Mouse (Mus musculus) liver, adult 2 months (tissue): ENCODE data around the gene Ankrd1.

Source experiments
- CTCF ChIP-seq: fragments of 200-500 bp; IDR thresholded peaks from 2 replicates; pipeline ENCODE4 v1.5.1; 2011; ENCODE audit warnings: low read depth, low read length, control low read depth
- POLR2A ChIP-seq: fragments of 200-500 bp; IDR thresholded peaks from 2 replicates; pipeline ENCODE4 v1.6.1; 2011; ENCODE audit warnings: low read length, control low read depth; ENCODE audit not compliant: insufficient read depth; ENCODE audit errors: extremely low read depth

DNA sequence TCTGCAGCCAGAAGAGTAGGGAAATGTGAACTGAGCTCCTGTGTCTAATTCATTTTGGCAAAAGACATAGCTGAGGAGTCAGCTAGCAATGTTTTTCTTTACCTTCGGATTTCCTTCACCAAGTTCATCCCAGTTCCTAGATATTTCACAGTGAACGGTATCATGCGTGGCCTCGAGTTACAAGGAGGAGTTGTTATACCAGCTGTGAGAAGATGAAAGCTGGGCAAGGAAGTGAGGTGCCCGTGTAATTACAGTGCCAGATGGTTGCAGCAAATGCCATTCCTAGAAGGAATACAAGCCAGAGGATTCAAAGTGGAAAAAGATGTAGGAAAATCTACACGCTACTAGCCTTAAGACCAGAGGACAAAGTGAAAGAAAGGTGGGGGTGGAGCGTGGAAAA is 21.0 kb downstream of the Ankrd1 start:
- TF ChIP-seq CTCF (no peak), POLR2A (no peak)
